Mouse (Mus musculus) mammary gland, adult 2 months (tissue): ENCODE results near the gene Nol10. TPM values are rescaled to one million over a fixed set of nuclear protein-coding genes. Genes with fewer than 3 reads are reported as not detected.

Source experiments
- polyA plus RNA-seq: library from polyadenylated mRNA; depleted of rRNA; stranded (reverse); fragments of >200 nt; gene quantifications from 2 replicates; pipeline ENCODE4 v1.2.3, GENCODE M21; 2012; ENCODE audit warnings: low replicate concordance; rRNA removed

Gene Nol10
- 3.5 and 3.6 TPM in 2 replicates for polyA plus RNA-seq

DNA sequence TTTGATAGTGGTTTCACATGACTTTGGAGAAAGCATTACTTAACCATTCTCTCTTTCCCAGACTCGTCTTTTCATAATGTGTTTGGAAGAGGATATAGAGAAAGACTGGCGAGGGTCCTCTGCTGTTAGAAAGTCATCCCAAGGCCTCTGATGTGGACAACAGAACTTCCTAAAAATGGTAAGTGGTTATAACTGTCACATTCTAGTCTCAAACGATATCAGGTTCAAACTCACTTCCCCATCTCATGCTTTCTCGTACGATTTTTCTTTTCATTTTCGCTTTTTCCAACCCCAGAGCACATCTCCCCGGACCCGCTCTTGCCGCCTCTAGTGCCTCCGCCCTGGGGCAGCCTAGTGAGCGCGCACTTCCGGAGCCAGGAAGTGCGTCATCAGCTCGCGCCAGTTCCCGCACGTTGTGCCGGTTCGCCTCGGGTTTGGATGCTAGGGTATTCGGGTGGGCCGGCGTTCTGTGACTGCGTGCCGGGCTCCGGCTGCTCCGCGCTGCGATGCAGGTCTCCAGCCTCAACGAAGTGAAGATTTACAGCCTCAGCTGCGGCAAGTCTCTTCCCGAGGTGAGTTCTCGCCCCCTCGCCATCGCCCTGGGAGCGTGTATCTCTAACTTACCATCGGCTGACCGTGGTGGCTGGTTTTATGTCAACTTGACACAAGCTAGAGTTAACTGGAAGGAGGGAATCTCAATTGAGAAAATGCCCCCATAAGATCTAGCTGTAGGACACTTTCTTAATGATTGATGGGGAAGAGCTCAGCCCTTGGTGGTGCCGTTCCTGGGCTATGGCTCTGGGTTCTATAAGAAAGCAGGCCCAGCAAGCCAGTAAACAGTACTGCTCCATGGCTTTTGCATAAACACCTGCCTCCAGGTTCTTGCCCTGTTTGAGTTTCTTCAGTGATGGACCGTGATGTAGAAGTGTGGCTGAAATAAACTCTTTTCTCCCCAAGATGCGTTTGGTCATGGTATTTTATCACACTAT is at the start of gene Nol10:
Gene Nol10 (plus strand): TSS at position 411 of the 989 bp plus-strand sequence.

DNA sequence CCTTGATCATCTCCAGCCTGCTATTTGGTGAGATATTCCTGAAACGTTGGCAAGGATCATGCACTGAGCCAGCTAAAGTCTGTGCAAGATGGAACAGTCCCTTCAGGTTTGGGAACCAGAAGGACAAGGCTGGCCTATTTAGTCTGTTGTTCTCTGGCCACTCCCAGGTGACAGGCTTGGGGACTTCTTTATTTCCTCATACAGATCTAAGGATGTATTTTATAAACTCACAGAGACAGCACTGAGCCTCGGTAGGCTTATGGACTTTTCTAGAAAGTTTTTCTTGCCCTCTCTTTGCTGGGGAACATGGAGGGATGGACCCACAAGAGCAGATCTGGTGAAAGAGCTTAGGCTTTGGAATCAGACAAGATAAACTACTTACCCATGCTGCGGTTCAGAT is 19.0 kb upstream of the Nol10 start, which contains the start of gene Atp6v1c2:
Gene Atp6v1c2 (minus strand): TSS at position 101 of the 400 bp plus-strand sequence.

Other genes starting within 250 kb of the Nol10 start
- 0.36 and 0.50 TPM in 2 replicates for gene Kcnf1, start 171.6 kb upstream of the Nol10 start, polyA plus RNA-seq
- 31.8 and 41.3 TPM in 2 replicates for gene Pdia6, start 81.9 kb upstream of the Nol10 start, polyA plus RNA-seq
- gene Atp6v1c2, start 19.1 kb upstream of the Nol10 start, polyA plus RNA-seq, result 0.26 and 2.2 TPM in 2 replicates
- 37.9 and 48.5 TPM in 2 replicates for gene Odc1, start 196.3 kb downstream of the Nol10 start, polyA plus RNA-seq